Comparison of ENCODE assay signal across 9 mouse cellular contexts in genomic region chr14:11578492-11578967, GRCm38 (mm10). TPM values are rescaled to one million over a fixed set of nuclear protein-coding genes. Genes with fewer than 3 reads are reported as not detected.
A peak's percentile ranks its signal among the peaks of the same experiment; 100 is the strongest.
DNase-seq lines count a peak whose midpoint lies in the region; ATAC-seq lines count a peak whose summit lies in the region.
"Had no signal": no experiment of that assay in that cellular context is flagged by ENCODE, and none has a peak within 500 bp of the region (broad histone marks: within the 10 kb centered on the region; RNA-seq: fewer than 3 reads in every experiment).

No protein-coding gene starts in this region.

- ATAC-seq in heart, embryonic 13.5 days (ENCODE audit: extremely low read depth, insufficient number of reproducible peaks, low FRiP score, low TSS enrichment): no peak
- ATAC-seq in midbrain, embryonic 14.5 days (ENCODE audit: low FRiP score, low TSS enrichment): no peak
- no peak for ATAC-seq in CD4-positive, CD25-positive, alpha-beta regulatory T cell, adult 4 months

- peak; percentile 48 to 52 for DNase-seq in lung, adult 18-20 months
- DNase-seq in lung, postnatal 10 days: no peak
- DNase-seq in midbrain, embryonic 14.5 days: peak; percentile 23
- DNase-seq in embryo, embryonic 11 days: no peak
- DNase-seq in thymus, postnatal 14 days: no peak

- peaks cover 24% of the 10 kb centered on the region for H3K4me1 ChIP-seq in brown adipose tissue, adult 24 weeks (ENCODE audit: control insufficient read depth, insufficient read depth, insufficient read length, low read length)
- peaks cover 26% of the 10 kb centered on the region for H3K4me1 ChIP-seq in heart, embryonic 13.5 days
- H3K4me1 ChIP-seq in midbrain, embryonic 14.5 days (ENCODE audit: control insufficient read depth, insufficient read depth, low read length): peaks cover 30% of the 10 kb centered on the region

- peaks cover 3% of the 10 kb centered on the region for H3K9me3 ChIP-seq in heart, embryonic 13.5 days
- H3K9me3 ChIP-seq in midbrain, embryonic 14.5 days (ENCODE audit: control insufficient read depth, low read length): no peaks in the 10 kb centered on the region

- peak overlapping the region; percentile 14; the same call in 1 of the 2 replicates for H3K4me3 ChIP-seq in brown adipose tissue, adult 24 weeks (ENCODE audit: insufficient read depth, low read depth, low read length)
- H3K4me3 ChIP-seq in heart, embryonic 13.5 days: no peak overlapping the region
- no peak overlapping the region for H3K4me3 ChIP-seq in midbrain, embryonic 14.5 days (replicated peaks; ENCODE audit: low read depth, low read length)
- H3K4me3 ChIP-seq: erythroblast, embryonic 14.5 days had no signal

- 0 out of 2 replicates have a peak overlapping the region, but pooled peaks have one; percentile 33 for H3K9ac ChIP-seq in heart, embryonic 13.5 days
- H3K9ac ChIP-seq in midbrain, embryonic 14.5 days (replicated peaks; ENCODE audit: low read length): no peak overlapping the region

- no peaks in the 10 kb centered on the region for H3K27me3 ChIP-seq in heart, embryonic 13.5 days (replicated peaks)
- H3K27me3 ChIP-seq in midbrain, embryonic 14.5 days (ENCODE audit: control insufficient read depth, insufficient read depth, low read length): no peaks in the 10 kb centered on the region

- H3K36me3 ChIP-seq in heart, embryonic 13.5 days: 0 out of 2 replicates have a peak, but pooled peaks cover 7% of the 10 kb centered on the region
- H3K36me3 ChIP-seq in midbrain, embryonic 14.5 days (ENCODE audit: control insufficient read depth, insufficient read depth, low read length): no peaks in the 10 kb centered on the region

- H3K4me2 ChIP-seq in heart, embryonic 13.5 days: no peak overlapping the region
- no peak overlapping the region for H3K4me2 ChIP-seq in midbrain, embryonic 14.5 days (ENCODE audit: low read length)

- peak overlapping the region; percentile 64 for H3K27ac ChIP-seq in brown adipose tissue, adult 24 weeks (replicated peaks; ENCODE audit: low read depth, low read length)
- H3K27ac ChIP-seq in heart, embryonic 13.5 days (replicated peaks): no peak overlapping the region; the same call in 1 of the 2 replicates
- no peak overlapping the region for H3K27ac ChIP-seq in midbrain, embryonic 14.5 days (replicated peaks; ENCODE audit: low read depth, low read length)

- WGBS in heart, embryonic 13.5 days: 39% methylated on average over 6 of the region's 6 CpGs
- 44% methylated on average over 6 of the region's 6 CpGs for WGBS in midbrain, embryonic 14.5 days

RNA-seq across cellular contexts. Expression of gene Ptprg, which starts 25.2 kb away (rescaled TPM):
- polyA plus RNA-seq in brown adipose tissue, adult 24 weeks (2012; ENCODE audit: insufficient read depth, insufficient read length, missing spikeins): 23.0 and 31.6 TPM in 2 replicates
- 13.6 and 18.3 TPM in 2 replicates for polyA plus RNA-seq in heart, embryonic 13.5 days (2015; fragmentation: Nextera tagmentation; extraction: Ambion mirVana)
- polyA plus RNA-seq in midbrain, embryonic 14.5 days (2014; fragmentation: Nextera tagmentation; extraction: Ambion mirVana): 33.2 and 50.1 TPM in 2 replicates
- polyA plus RNA-seq in CD4-positive, CD25-positive, alpha-beta regulatory T cell, adult 4 months (2017; shearing (Covaris generic)): not detected
- polyA plus RNA-seq: erythroblast, embryonic 14.5 days had no signal

Comparison
In these comparisons a context has a peak if more than half of its experiments do, and no peak if none do; other contexts are left out.
1. DNase-seq: peak in lung, adult 18-20 months (2 of 2) and midbrain, embryonic 14.5 days (single experiment); none in lung, postnatal 10 days (single experiment), embryo, embryonic 11 days (single experiment) and thymus, postnatal 14 days (single experiment).
2. RNA of gene Ptprg, which starts 25.2 kb away (polyA plus RNA-seq): 33.2 to 50.1 TPM in midbrain, embryonic 14.5 days, 23.0 to 31.6 TPM in brown adipose tissue, adult 24 weeks and 13.6 to 18.3 TPM in heart, embryonic 13.5 days; not detected in CD4-positive, CD25-positive, alpha-beta regulatory T cell, adult 4 months; every median in the first group is over 10 times any median in the second.